Mouse (Mus musculus): ENCODE data around the gene Smarca2. TPM values are rescaled to one million over a fixed set of nuclear protein-coding genes. Genes with fewer than 3 reads are reported as not detected.

Gene Smarca2
- polyA plus RNA-seq, 1 experiment from 2014 or later = 25.8 TPM

- Histone ChIP-seq H3K36me3 (no peaks in the 10 kb centered on the region), H3K4me2 (peak overlapping the region; percentile 100), H3K9me3 (no peaks in the 10 kb centered on the region), H3K4me1 (peaks cover 16% of the 10 kb centered on the region), H3K27ac (replicated peaks) (peak overlapping the region; percentile 96), H3K27me3 (replicated peaks) (peaks cover 12% of the 10 kb centered on the region; the same call in 1 of the 2 replicates), H3K9ac (peak overlapping the region; percentile 83), H3K4me3 (peak overlapping the region; percentile 83)
- 2% methylated on average over 35 of the region's 36 CpGs for WGBS
- peak; percentile 45 for ATAC-seq (ENCODE audit: extremely low read depth, insufficient number of reproducible peaks, low FRiP score, low TSS enrichment)
Measured at GRCm38 (mm10) chr19:26603906-26604754, 720 bp upstream of the Smarca2 start.

- under 1% methylated on average over 44 of the region's 44 CpGs for WGBS
- H3K4me1 ChIP-seq = peaks cover 16% of the 10 kb centered on the region
- H3K27me3 ChIP-seq (replicated peaks) = peaks cover 12% of the 10 kb centered on the region; the same call in 1 of the 2 replicates
- peak overlapping the region; percentile 87 for H3K9ac ChIP-seq
- H3K4me2 ChIP-seq = peak overlapping the region; percentile 100
- H3K27ac ChIP-seq (replicated peaks) = peak overlapping the region; percentile 96
- no peak for ATAC-seq (ENCODE audit: extremely low read depth, insufficient number of reproducible peaks, low FRiP score, low TSS enrichment)
- H3K9me3 ChIP-seq = no peaks in the 10 kb centered on the region
- no peaks in the 10 kb centered on the region for H3K36me3 ChIP-seq
- H3K4me3 ChIP-seq = peak overlapping the region; percentile 83
Measured at GRCm38 (mm10) chr19:26605438-26606320, 829 bp downstream of the Smarca2 start.

- Histone ChIP-seq H3K4me2 (peak overlapping the region; percentile 100), H3K4me3 (peak overlapping the region; percentile 83), H3K36me3 (no peaks in the 10 kb centered on the region), H3K4me1 (peaks cover 16% of the 10 kb centered on the region), H3K27me3 (replicated peaks) (0 out of 2 replicates have a peak, but pooled peaks cover 10% of the 10 kb centered on the region), H3K27ac (replicated peaks) (peak overlapping the region; percentile 96), H3K9me3 (no peaks in the 10 kb centered on the region), H3K9ac (peak overlapping the region; percentile 87)
- peak; percentile 22; the same call in 1 of the 2 replicates for ATAC-seq (ENCODE audit: extremely low read depth, insufficient number of reproducible peaks, low FRiP score, low TSS enrichment)
- under 1% methylated on average over 60 of the region's 63 CpGs for WGBS
Measured at GRCm38 (mm10) chr19:26606321-26607155, 1.7 kb downstream of the Smarca2 start.

- peak overlapping the region; percentile 96 for H3K27ac ChIP-seq (replicated peaks)
- peaks cover 16% of the 10 kb centered on the region for H3K4me1 ChIP-seq
- H3K9ac ChIP-seq = peak overlapping the region; percentile 87
- H3K36me3 ChIP-seq = no peaks in the 10 kb centered on the region
- WGBS = under 1% methylated on average over 49 of the region's 56 CpGs
- no peaks in the 10 kb centered on the region for H3K9me3 ChIP-seq
- peak overlapping the region; percentile 100 for H3K4me2 ChIP-seq
- peak overlapping the region; percentile 83 for H3K4me3 ChIP-seq
- ATAC-seq (ENCODE audit: extremely low read depth, insufficient number of reproducible peaks, low FRiP score, low TSS enrichment) = peak; percentile 4; the same call in 1 of the 2 replicates
- 0 out of 2 replicates have a peak, but pooled peaks cover 7% of the 10 kb centered on the region for H3K27me3 ChIP-seq (replicated peaks)
Measured at GRCm38 (mm10) chr19:26607156-26607536, 2.3 kb downstream of the Smarca2 start.

GRCm38 (mm10) chr19:26607551-26608433 lies 2.9 kb downstream of the Smarca2 start:
- ATAC-seq (ENCODE audit: extremely low read depth, insufficient number of reproducible peaks, low FRiP score, low TSS enrichment) = no peak
- peak overlapping the region; percentile 100 for H3K4me2 ChIP-seq
- H3K27me3 ChIP-seq (replicated peaks) = 0 out of 2 replicates have a peak, but pooled peaks cover 4% of the 10 kb centered on the region
- 2% methylated on average over 39 of the region's 39 CpGs for WGBS
- peak overlapping the region; percentile 96 for H3K27ac ChIP-seq (replicated peaks)
- H3K4me1 ChIP-seq = peaks cover 21% of the 10 kb centered on the region
- no peaks in the 10 kb centered on the region for H3K9me3 ChIP-seq
- H3K4me3 ChIP-seq = peak overlapping the region; percentile 83
- no peaks in the 10 kb centered on the region for H3K36me3 ChIP-seq
- peak overlapping the region; percentile 87 for H3K9ac ChIP-seq

- Histone ChIP-seq H3K4me1 (peaks cover 25% of the 10 kb centered on the region), H3K4me2 (peak overlapping the region; percentile 100), H3K27ac (replicated peaks) (no peak overlapping the region), H3K9me3 (no peaks in the 10 kb centered on the region), H3K4me3 (peak overlapping the region; percentile 83), H3K9ac (peak overlapping the region; percentile 87), H3K27me3 (replicated peaks) (0 out of 2 replicates have a peak, but pooled peaks cover 3% of the 10 kb centered on the region), H3K36me3 (no peaks in the 10 kb centered on the region)
- no peak for ATAC-seq (ENCODE audit: extremely low read depth, insufficient number of reproducible peaks, low FRiP score, low TSS enrichment)
- WGBS = 28% methylated on average over 7 of the region's 7 CpGs
Measured at GRCm38 (mm10) chr19:26608434-26608812, 3.6 kb downstream of the Smarca2 start.

GRCm38 (mm10) chr19:26609637-26610036 lies 4.8 kb downstream of the Smarca2 start:
- Histone ChIP-seq H3K27me3 (replicated peaks) (0 out of 2 replicates have a peak, but pooled peaks cover 3% of the 10 kb centered on the region), H3K9me3 (no peaks in the 10 kb centered on the region), H3K27ac (replicated peaks) (no peak overlapping the region), H3K36me3 (no peaks in the 10 kb centered on the region), H3K4me2 (no peak overlapping the region), H3K4me1 (peaks cover 30% of the 10 kb centered on the region), H3K9ac (0 out of 2 replicates have a peak overlapping the region, but pooled peaks have one; percentile 33), H3K4me3 (no peak overlapping the region)
- 49% methylated on average over 2 of the region's 2 CpGs for WGBS
- no peak for ATAC-seq (ENCODE audit: extremely low read depth, insufficient number of reproducible peaks, low FRiP score, low TSS enrichment)

GRCm38 (mm10) chr19:26612995-26613394 lies 8.1 kb downstream of the Smarca2 start:
- H3K9me3 ChIP-seq = no peaks in the 10 kb centered on the region
- no peak for ATAC-seq (ENCODE audit: extremely low read depth, insufficient number of reproducible peaks, low FRiP score, low TSS enrichment)
- 30% methylated on average over 4 of the region's 4 CpGs for WGBS
- peaks cover 27% of the 10 kb centered on the region for H3K4me1 ChIP-seq
- no peak overlapping the region for H3K27ac ChIP-seq (replicated peaks)
- H3K9ac ChIP-seq = no peak overlapping the region
- 0 out of 2 replicates have a peak, but pooled peaks cover 3% of the 10 kb centered on the region for H3K27me3 ChIP-seq (replicated peaks)
- H3K4me3 ChIP-seq = no peak overlapping the region
- H3K4me2 ChIP-seq = no peak overlapping the region
- no peaks in the 10 kb centered on the region for H3K36me3 ChIP-seq

- no peak for ATAC-seq (ENCODE audit: extremely low read depth, insufficient number of reproducible peaks, low FRiP score, low TSS enrichment)
- Histone ChIP-seq H3K4me2 (0 out of 2 replicates have a peak overlapping the region, but pooled peaks have one; percentile 1), H3K9me3 (no peaks in the 10 kb centered on the region), H3K27me3 (replicated peaks) (0 out of 2 replicates have a peak, but pooled peaks cover 3% of the 10 kb centered on the region), H3K4me3 (no peak overlapping the region), H3K4me1 (peaks cover 21% of the 10 kb centered on the region), H3K36me3 (no peaks in the 10 kb centered on the region), H3K9ac (no peak overlapping the region), H3K27ac (replicated peaks) (peak overlapping the region; percentile 56)
- WGBS = 19% methylated on average over 5 of the region's 5 CpGs
Measured at GRCm38 (mm10) chr19:26613665-26614064, 8.8 kb downstream of the Smarca2 start.

- Histone ChIP-seq H3K4me1 (peaks cover 21% of the 10 kb centered on the region), H3K27ac (replicated peaks) (no peak overlapping the region), H3K9me3 (no peaks in the 10 kb centered on the region), H3K27me3 (replicated peaks) (no peaks in the 10 kb centered on the region), H3K36me3 (peaks cover 8% of the 10 kb centered on the region), H3K4me3 (no peak overlapping the region), H3K4me2 (no peak overlapping the region), H3K9ac (no peak overlapping the region)
- WGBS = 70% methylated on average over 1 of the region's 1 CpGs
- ATAC-seq (ENCODE audit: extremely low read depth, insufficient number of reproducible peaks, low FRiP score, low TSS enrichment) = no peak
Measured at GRCm38 (mm10) chr19:26616271-26616670, 11.4 kb downstream of the Smarca2 start.
